Mouse (Mus musculus) lung, postnatal 10 days (tissue): ENCODE measurements around the gene Wnk3.
"Not testable (repeated sequence)": the region's sequence is repeated elsewhere in the genome, so short reads cannot be mapped to it uniquely, and the experiment has no call there.

Source experiments
- DNase-seq: peaks from one replicate; pipeline ENCODE4 v3.0.0; 2021

The Wnk3 gene

DNA sequence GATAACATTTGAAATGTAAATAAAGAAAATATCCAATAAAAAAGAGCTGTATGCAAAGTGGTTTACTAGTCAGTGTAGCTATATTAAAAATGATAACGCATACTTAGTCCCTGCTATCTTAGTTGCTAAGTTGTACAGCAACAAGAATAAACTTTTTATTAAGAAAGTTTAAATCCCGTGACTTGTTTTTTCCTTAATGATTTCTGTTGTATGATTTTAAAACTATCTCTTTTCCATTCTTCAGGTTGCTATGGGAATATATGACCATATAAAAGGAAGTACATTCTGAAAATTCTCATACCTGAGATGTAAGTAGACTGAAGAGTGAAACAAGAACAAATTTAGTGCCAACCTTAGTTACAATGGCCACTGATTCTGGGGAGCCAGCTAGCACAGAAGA lies at the start of gene Wnk3:
Wnk3 (plus strand) TSS at position 301 of the 400 bp plus-strand sequence.
- DNase-seq = no peak

GRCm38 (mm10) chrX:151158414-151158813 lies 39.5 kb upstream of the Wnk3 start:
- no peak for DNase-seq

GRCm38 (mm10) chrX:151168438-151169131 lies 29.3 kb upstream of the Wnk3 start:
- peak; percentile 55 for DNase-seq

DNA sequence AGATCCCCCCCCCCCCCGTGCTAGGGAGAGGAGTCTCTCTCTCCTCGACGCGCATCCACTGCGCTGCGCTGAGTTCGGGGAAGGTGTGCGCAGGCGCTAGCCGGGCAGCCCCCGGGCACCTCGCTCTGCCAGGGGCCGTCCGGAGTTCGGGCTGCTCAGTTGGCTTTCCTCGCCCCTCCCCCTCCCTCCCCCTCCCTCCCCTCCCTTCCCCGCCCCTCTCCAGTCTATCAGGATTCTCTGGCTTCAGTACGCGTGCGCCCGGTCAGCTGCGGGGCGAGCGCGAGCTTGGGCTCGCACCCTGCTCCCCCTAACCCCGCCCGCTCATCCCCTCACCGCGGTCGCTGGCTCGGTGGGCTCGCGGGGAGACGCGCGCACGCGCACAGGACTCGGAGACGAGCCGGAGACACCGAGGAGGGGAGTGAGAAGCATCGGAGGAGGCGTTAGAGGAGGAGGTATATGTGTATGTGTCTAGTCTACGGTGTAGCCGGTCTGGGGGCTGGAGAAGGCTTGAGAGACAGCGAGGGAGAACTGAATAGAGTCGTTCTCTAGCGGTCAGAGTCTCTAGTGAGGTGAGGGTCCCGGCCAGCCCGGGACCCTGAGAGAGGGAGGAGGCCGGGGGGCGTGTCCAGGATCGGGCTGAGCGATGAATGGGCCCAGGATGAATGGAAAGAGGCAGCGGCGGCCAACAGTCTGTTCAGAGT lies 28.5 kb upstream of the Wnk3 start:
- DNase-seq = peak; percentile 76

DNA sequence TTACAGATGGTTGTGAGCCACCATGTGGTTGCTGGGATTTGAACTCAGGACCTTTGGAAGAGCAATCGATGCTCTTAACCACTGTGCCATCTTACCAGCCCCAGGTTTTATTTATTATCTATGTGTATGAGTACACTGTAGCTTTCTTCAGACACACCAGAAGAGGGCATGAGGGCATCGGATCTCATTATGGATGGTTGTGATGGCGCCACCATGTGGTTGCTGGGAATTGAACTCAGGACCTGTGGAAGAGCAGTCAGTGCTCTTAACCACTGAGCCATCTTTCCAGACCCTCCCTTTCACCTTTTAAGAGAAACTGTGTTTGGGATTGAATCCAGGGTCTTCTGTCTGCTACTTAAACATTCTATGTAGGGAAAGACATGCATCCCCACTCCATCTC lies 24.7 kb upstream of the Wnk3 start:
- not testable (repeated sequence) for DNase-seq

DNA sequence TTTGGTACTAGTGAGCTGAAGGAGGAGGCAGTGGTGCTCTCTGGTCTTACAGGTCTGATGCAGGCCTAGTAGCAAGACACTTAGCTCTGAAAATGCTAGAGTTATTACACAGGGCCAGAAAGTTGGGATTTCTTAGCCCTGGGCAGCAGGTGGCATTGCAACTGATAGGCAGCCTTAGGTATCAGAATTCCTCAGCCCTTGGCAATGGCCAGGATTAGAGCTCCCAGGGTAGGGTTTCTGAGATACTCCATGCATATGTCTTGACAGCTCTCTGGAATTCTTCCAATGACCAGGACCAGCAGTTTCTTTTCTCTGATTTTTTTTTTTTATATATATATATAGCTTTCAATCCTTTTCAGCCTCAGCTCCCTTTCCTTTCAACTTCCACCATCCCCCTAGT lies 100.5 kb downstream of the Wnk3 start:
- no peak for DNase-seq

DNA sequence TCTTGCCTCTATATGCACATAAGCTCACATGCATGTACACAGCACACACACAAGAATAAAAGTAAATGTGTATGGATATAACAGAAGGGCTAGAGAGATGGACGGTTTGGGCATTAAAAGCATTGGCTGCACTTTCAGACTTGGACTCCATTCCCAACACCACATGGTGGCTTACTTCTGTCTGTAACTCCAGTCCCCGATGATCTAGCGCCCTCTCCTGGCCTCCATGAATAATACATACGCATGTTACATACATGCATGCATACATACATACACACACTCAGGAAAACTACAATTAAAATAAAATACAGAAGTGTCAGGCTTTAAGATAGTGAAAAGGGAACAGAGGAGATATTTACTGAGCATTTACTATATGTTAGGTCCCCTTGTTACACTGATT lies 115.9 kb downstream of the Wnk3 start:
- no peak for DNase-seq

GRCm38 (mm10) chrX:151333615-151334014 lies 135.7 kb downstream of the Wnk3 start:
- DNase-seq = no peak

GRCm38 (mm10) chrX:151337804-151338203 lies 139.9 kb downstream of the Wnk3 start:
- peak; percentile 43 for DNase-seq

GRCm38 (mm10) chrX:151343761-151344500 lies 146.1 kb downstream of the Wnk3 start, which contains the start of gene Fam120c:
Gene Fam120c, plus strand, starts transcription at chrX:151344175.
- peak; percentile 88 for DNase-seq

DNA sequence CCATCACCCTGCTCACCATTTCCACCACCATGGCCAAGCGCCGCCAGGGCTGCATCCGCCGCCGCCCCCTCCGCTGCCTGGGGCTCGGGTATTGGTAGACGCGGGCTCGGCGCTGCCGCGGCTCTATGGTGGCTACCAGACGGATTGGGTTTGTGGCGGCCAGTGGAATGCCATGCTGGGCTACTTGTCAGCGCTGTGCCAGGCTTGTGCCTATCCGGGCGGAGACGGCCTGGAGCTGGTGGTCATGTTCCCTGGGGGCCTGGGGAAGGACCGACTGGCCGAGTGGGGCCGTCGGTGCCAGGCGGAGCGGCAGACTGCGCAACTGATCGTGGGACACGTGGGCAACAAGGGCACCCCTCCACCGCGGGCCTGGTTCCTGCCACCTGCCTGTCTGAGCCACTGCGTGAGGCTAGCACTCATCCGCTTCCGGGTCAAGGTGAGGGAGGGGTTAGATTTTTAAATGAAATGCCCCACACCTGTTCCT lies 146.7 kb downstream of the Wnk3 start:
- DNase-seq = peak; percentile 36

- DNase-seq = no peak
Observed at GRCm38 (mm10) chrX:151345333-151346125, 147.7 kb downstream of the Wnk3 start.

DNA sequence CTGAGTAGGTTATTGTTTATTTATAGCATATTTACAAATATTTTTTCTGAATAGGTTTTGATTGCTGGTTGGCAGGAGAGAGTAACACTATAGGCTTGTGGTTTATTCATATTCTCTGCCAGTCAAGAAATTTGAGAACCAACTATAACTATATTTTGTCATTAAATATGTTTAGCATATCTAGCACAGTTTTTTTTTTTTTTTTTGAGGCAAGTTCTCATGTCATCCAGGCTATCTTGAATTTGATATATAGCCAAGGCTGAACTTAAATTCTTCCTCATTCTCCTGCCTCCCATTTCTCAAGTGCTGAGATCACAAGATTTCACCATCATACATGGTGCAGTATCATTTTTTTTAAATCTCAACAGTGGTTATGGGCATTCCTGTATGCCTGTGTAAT lies 149.4 kb downstream of the Wnk3 start:
- DNase-seq = no peak

- no peak for DNase-seq
Observed at GRCm38 (mm10) chrX:151349322-151349721, 151.4 kb downstream of the Wnk3 start.
